Mouse (Mus musculus): ENCODE data around the gene Gm49337.

The Gm49337 gene

GRCm38 (mm10) chr4:116329256-116329655 lies 156.1 kb downstream of the Gm49337 start:
- no peak for DNase-seq (ENCODE audit: low read depth, low spot score)

- peak; percentile 32 for DNase-seq (ENCODE audit: low read depth, low spot score)
Measured at GRCm38 (mm10) chr4:116336294-116336693, 163.1 kb downstream of the Gm49337 start.

GRCm38 (mm10) chr4:116342119-116342518 lies 168.9 kb downstream of the Gm49337 start:
- DNase-seq (ENCODE audit: low read depth, low spot score) = peak; percentile 59

All from ZHBTc4 (cell line).